Mouse (Mus musculus): Measurements from ENCODE around the gene Cox11. TPM values are rescaled to one million over a fixed set of nuclear protein-coding genes. Genes with fewer than 3 reads are reported as not detected.

The Cox11 gene
- total RNA-seq, 2 experiments from 2014 or later, result 29.2 to 30.5 TPM

DNA sequence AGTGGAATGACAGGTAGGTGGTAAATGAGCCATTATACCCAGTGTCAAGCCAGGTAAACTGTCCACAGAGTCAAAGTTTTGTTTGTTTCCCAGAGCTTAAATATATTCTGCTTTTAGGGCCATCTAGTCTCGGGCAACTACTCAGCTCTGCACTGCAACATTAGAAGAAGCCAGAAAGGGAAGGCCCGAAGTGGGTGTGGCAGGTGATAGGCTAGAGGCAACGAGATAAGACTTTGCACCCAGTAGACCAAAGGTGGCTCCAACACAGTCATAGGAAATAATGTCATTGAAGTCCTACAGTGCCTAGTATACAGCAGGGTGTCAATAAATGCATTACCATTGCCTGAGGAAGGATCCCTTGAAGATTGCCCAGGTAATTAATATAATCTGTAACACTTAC, 25.1 kb downstream of the Cox11 start:
- intact Hi-C loops (cut with DNase I), result no loop called here
- DNase-seq (ENCODE audit: low spot score in 2 of 2), result no peak

DNA sequence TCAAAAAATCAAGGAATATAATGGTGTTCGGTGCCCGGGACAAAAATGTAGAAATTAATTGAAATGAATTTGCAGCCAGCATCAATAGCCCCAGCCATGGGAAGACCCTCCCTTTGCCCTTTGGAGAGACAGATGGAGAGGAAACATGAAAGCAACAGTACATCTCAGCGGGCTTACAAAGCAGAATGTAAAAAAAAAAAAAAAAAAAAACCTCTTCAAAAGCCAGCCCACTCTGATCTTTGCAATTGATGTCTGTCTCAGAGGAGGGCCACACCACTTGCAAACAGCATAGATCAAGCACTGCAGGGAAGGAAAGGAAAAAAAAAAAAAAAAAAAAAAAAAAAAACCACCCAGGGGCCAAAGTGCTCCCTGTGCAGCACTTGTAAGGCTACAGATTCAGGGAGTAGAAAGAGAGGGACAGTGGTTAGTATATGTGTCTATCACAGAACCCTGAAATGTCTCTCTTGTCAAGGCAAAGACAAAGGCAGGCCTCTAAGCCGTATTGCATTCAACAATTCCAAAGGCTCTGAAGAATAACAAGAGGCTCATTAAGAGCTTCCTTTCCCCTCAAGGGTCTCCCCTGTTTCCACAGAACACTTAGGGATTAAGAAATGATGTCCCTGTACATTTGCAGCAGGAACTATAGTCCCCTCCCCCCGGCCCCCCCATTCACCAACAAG, 25.8 kb downstream of the Cox11 start:
- DNase-seq (ENCODE audit: low spot score in 2 of 2), result no peak
- intact Hi-C loops (cut with DNase I), result no loop called here

DNA sequence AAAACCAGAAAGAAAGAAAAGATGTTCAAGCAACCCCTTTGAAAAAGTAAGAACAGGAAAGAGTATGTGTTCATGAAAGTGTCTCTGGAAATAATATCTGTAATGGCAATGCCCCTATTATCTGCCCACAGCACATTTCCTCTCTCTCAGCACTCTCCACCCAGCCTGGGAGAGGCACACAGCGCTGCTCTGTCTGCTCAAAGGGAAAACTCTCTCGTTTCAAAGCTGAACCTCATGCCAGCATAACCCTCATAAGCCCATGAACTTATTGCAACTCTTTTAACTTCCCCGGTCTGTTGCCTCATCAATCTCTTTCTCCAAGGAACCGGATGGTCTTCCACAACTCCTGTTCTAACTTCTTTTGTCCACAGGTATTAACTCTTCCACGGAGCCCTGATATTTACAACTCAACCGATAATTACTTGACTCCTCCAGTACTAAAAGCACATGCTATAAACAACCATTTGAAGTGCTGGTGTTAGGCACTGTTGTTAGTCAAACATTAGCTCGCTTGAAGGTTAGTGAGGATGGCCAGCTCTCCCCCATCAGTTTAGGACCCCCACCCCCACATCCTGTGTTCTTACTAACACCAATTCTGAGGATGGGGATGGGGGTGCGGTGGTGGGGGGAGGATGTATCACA, 26.5 kb downstream of the Cox11 start:
- intact Hi-C loops (cut with DNase I), result no loop called here
- DNase-seq (ENCODE audit: low spot score in 2 of 2), result no peak

DNA sequence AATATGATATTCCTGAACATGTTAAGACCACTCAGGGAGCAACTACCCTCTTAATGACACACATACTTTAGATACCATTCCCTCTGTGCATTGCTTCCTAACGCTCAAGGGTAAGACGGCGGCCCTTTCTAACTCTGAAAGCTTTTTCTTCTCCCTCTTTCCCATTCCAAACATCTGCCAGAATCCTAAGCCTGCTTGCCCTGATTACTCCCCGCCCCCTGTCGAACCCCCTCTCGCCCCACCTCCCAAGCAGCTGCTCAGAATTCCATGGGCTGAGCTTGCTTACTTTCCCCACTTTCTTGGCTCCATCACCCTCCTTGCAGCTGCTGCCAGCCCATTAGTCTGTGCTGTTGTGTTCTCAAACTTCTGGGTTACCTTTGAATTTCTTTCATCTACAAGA, 27.2 kb downstream of the Cox11 start:
- intact Hi-C loops (cut with DNase I), result no loop called here
- DNase-seq (ENCODE audit: low spot score in 2 of 2), result no peak

DNA sequence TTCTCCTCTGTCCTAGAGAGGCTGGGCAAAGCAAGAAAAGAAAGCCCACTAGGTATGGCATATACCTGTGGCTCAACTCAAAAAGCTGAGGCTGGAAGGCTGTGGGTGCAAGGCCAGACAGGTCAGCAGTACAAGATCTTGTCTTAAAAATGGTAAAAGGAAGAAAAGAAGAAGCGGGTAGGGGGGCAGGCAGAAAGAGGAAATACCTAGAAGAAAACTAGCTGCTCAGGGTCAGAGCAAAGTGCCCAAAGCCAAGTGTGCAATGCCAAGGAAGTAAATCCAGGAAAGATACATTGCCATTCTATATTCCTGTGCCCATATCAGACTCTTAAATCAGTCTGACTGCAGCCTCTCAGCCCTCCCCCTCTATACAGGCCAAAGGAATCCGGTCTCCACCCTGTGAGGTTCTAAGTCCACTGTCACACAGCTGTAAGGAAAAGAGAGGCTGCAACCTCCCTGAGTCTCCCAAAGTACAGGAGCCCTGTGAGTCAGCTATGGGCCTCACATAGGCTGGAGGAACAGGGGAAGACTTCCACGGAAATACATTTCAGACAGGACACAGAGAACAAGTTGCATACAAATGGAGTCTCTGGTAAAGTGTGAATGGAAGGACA, 28.3 kb downstream of the Cox11 start:
- intact Hi-C loops (cut with DNase I), result no loop called here
- no peak for DNase-seq (ENCODE audit: low spot score in 2 of 2)

DNA sequence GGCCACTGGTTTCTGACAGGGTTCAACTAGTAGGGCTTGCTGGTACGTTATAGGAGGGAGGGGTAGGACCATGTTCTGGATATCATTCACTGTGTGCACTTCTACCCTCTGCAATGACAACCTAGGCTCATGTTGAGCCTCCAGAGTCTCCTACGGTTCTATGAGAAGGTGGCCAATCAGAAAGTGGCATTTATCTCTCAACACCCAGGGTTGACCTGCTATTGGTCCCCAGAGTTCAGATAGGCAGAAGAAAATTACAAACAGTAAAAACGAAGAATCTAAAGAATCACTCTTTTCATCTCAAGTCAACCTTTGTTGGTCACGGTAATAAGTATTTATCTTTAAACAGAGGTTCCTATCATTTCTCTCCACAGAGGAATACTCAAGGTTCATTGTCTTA, 28.9 kb downstream of the Cox11 start:
- DNase-seq (ENCODE audit: low spot score in 2 of 2), result no peak
- intact Hi-C loops (cut with DNase I), result no loop called here

DNA sequence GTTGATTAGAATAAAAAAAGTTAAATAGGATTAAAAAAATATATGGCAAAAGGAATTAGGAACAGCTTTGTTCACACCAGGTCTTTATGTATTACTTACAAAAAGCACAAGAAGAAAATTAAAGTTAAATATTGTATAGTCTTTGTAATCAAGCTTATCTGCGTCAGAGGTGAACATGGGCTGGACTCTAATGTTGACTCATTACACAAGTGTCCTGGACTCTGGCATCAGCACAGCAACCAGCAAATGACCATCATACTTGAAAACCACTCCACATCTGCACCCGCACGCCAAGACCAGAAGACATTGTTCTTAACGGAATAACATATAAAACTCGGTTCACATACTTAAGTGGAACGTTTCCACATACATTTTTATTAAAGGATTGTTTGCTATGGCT, 29.4 kb downstream of the Cox11 start:
- intact Hi-C loops (cut with DNase I), result no loop called here
- DNase-seq (ENCODE audit: low spot score in 2 of 2), result no peak

DNA sequence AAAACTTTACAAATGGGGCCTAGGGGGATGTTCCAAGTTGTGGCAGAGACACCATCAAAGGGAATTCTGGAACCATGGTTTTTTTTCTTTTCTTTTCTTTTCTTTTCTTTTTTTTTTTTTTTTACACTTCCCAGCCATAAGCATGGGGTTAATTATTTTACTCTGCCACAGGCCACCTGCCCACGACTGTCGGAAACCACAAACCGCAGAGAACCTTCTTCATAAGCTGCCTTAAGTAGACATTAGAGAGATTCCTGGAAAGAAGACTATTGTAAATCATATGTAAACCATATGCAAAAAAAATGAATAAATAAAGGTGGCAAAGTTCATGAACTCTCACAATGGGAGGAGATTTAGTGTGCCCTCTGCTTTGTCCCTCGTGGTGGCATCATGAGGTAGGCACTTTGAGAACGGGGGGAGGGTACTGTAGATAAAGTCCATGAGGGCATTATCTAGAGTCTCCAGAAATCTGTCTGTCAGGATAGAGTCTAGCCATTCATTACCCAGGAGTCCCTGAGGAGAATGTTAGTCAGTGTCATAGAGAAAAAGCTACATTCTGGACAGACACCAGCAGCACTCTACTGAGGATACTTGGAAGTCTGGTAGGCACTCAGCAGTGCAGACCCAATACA, 37.6 kb downstream of the Cox11 start:
- DNase-seq (ENCODE audit: low spot score in 2 of 2), result no peak
- intact Hi-C loops (cut with DNase I), result no loop called here

DNA sequence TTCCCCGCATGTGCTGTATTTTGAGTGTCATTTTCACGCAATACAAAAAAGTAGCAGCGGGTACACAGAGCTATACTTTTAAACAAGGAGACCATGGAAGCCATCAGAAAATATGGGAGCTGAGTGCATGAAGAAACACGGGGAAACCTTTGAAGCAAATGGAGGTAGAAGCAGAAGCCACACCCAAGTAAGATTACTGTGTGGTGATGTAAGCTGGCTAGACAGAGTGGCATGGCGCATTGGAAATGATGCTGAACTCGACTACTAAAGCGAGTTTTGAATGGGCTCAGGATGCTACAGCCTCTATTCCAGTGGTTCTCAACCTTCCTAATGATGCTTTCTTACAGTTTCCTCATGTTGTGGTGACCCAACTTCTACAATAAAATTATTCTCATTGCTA, 39.1 kb downstream of the Cox11 start:
- no peak for DNase-seq (ENCODE audit: low spot score in 2 of 2)
- intact Hi-C loops (cut with DNase I), result no loop called here

DNA sequence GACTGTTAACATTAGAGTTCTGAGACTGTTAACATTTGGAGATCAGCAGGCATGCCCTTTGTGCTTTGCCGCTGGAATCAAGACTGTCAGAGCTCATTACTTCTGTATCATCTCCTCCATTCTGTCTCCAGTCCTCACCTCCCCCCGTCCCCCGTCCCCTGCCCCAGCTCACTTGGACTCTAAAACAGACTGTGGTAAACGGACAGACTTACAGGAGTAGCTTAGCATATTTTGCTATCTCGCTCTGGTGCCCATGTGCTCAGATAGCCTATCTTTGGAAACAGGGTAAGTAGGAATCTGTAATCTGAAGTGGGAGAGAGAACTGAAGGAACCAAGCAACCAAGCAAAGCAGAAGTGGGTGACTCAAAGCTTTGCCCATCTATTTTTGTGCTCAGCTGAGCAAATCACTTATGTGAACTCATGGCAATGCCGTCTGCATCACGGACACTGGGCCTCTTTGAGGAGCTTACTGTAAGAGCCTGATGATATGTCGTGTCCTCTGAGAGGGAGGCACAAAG, 39.9 kb downstream of the Cox11 start:
- intact Hi-C loops (cut with DNase I), result no loop called here
- DNase-seq (ENCODE audit: low spot score in 2 of 2), result peak in 1 of 2 experiments; percentile 49

DNA sequence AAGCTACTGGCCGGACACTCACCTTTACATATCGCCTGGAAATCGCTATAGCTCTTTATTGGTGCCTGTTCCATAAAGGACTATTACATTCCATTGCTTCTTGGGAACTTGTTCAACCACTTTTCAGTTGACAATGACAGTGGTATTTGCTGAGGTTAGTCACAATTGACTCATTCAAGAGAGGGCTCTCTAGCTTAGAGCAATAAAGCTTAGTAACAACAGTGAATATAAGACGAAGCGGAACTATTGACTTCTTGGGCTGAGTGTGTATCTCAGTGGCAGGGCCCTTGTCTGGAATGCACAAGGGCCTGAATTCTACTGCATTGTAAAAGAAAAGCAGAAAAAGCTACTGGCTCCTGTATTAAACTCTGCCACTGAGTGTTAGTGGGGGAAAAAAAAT, 40.6 kb downstream of the Cox11 start:
- intact Hi-C loops (cut with DNase I), result no loop called here
- no peak for DNase-seq (ENCODE audit: low spot score in 2 of 2)

DNA sequence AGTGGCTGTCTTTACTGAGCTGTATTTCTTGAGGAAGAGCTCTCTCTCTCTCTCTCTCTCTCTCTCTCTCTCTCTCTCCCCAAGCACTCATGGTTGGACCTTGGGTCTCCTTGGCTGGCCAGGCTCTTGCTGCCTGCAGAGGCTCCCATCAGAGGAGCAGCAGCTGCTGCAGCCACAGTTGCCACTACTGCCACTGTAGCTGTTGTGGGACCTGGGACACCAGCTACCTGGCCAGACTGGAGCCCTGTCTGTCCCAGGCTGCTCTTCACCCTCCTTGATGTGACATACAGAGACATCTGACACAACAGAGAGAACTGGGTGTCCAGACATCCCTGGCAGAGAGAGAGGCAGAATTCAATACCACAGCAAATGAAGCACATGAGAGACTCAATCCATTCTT, 43.2 kb downstream of the Cox11 start:
- intact Hi-C loops (cut with DNase I), result no loop called here
- no peak for DNase-seq (ENCODE audit: low spot score in 2 of 2)

DNA sequence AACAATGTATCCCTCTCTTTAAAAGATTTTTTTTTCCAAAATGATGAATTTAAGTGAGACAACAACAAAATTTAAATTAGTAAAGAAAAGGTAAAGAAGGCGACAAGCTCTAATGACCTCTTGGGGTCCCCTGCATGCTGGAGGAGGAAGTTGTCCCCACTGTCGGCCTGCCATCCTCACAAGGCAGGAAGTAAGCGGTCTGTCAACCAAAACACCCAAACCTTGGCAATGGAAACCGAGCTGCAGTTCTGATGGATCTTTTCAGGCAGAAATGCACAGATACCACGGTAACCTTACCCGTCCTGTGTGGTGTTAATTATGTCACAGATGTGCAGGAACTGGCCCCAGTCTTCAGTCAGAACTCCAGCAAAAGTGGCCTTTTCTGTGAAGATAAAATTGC, 46.8 kb downstream of the Cox11 start:
- intact Hi-C loops (cut with DNase I), result no loop called here
- DNase-seq (ENCODE audit: low spot score in 2 of 2), result no peak

DNA sequence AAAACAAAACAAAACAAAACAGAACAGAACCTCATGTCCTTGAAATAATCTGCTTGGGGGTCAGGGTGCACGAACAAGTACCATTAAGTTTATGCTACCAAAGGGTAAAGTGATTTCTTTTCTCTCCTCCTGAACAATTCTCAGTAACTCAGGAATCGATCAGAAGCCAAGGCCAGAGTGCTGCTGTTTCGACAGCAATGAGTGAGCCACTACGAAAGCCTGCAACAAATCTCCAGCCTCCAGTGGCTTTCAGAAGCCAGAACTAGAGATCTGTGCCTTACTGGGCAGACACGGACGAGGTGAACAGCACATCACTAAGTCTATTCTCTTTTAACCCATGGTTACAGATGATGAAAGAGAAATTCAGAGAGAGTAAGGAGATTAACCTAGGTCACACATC, 47.2 kb downstream of the Cox11 start:
- intact Hi-C loops (cut with DNase I), result no loop called here
- DNase-seq (ENCODE audit: low spot score in 2 of 2), result no peak

DNA sequence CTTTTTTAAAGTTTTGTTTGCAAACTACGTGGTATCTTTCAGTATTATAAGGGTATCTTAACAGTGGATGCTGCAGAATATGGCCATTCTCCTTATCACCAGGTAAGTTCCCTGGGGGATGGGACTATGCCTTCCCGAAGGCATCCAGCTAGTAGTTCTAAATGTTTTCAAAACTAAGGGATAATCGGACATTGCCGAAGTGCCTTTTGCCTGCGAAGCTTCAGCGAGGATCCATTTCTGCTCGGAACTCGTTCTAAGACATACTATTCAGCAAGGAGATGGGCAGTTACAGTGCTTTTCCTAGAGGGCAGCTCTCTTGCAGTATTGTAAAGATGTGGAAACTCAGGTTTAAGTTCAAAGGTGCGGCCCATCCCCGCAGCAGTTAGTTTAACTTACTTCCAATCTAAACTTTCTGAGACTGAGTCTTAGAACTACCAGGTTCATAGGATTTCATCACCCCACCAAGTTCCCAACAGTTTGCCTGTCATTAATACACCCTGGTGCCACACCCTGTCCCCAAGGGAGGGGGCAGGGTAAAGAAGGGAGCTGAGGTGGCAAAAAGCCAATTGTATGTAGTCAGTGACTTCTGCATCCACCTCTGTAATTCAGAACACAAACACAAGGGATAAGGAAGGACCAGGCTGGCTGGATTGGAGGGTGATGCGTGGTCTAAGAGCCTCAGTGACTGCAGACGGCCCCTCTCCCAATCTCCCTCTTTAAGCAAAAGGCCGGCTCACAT, 48.5 kb downstream of the Cox11 start:
- intact Hi-C loops (cut with DNase I), result no loop called here

DNA sequence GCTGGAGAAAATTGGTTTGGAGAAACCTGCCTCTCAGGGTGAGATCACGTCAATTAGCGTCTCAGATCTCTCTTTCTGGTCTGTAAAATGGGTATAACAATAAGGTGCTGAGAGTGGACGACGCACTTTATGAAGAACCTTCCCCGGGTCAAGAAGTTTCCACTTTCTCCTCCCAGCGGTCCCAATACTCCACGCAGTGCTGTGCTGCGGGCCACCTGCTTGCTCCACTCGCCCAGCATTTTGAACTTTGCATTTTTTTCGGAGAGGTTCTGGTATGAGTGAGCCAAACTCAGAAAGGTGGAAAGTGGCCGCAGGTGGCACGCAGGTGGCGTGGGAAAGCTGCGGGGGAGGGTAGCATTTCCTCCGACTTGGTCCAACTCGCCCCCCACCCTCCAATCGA, 49.1 kb downstream of the Cox11 start:
- intact Hi-C loops (cut with DNase I), result no loop called here
- no peak for DNase-seq (ENCODE audit: low spot score in 2 of 2)

More for the DNA sequence above, 48.5 kb downstream of the Cox11 start:
- DNase-seq (ENCODE audit: low spot score in 2 of 2), result no peak

DNA sequence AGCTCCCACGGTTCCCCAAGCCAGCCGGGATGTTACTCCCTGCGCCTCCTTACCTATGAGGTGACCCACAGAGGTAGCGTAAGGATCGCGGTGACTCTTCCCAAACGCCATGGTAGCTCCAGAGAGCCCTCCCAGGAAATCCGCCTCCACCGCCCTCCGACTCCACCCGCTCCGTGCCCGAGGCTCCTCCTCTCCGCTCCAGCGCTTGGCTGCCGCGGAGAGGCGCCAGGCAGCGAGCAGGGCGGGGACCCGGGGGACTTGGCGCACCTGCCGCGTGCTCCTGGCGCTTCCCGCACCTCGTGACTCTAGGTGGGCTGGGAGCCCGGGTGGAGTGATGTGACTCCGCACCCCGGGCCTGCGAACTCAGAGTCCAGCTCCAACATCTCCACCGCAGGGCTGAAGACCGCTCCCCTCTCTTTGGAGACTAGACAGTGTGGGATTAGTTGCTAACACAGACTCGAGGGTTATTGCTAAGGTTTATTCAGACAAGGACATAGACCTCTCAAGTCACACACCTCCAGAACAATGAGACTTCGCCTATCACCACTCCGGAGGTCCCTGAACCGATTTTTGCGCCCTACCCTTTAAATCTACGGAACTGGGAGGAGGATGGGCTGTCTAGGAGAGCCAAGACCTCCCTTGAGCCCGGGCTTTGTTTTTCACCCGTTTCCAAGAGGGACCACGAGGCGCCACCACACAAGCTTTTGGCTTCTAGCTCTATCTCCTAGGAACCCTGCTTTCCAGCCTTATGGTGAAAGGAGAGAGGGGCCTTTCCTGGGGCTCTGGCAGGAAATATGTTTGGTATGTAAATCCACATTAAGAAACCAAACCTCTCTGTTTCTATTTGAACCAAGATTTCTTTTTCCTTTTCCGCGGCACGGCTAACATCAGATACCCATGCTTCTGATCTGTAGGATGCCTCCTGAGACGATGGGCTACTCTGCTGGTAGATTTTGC, 49.8 kb downstream of the Cox11 start, which contains the start of gene Tom1l1:
Gene Tom1l1, minus strand, starts transcription at position 907 of the 957 bp plus-strand sequence.
- intact Hi-C loops (cut with DNase I), result no loop called here

DNA sequence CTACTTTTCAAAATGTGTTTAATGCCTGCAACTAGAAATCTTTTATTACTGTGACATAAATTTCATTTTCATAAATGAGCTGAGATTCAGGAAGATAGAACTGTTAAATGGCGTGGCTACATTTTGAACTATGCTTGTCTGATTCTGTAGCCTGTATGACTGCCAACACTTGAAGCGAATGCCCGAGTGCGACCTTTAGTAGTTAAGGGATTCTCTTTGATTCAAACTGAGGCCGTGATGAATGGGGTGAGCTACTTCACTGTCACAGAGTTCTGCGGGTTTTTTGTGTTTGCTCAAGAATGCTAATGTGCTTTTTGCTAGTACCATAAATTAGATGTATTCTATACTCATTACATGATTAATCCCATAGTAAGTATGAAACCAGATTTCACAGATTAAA, 52.4 kb downstream of the Cox11 start:
- intact Hi-C loops (cut with DNase I), result no loop called here
- DNase-seq (ENCODE audit: low spot score in 2 of 2), result no peak

More for the DNA sequence above, 49.8 kb downstream of the Cox11 start, which contains the start of gene Tom1l1:
- peak; percentile 83 to 89 for DNase-seq (ENCODE audit: low spot score in 2 of 2)

DNA sequence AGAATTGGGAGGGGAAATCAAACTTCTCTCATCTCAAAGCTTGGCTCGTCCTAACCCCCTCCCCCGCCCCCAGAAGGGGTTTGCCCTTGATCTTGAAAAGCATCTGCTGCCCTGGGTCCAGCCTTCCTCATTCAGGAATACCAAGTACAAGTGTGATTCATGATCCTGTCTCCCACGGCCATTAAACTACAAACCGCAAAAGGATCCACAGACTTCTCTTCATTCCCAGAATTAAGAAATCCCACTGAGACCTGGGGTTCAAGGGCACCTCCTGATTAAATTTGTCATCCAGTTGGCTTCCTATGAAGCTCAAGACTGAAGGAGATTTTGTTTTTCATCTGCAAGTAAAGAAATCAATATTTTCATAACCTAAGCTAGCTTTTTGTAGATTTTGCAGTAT, 56.2 kb downstream of the Cox11 start:
- intact Hi-C loops (cut with DNase I), result no loop called here
- no peak for DNase-seq (ENCODE audit: low spot score in 2 of 2)
